Mouse (Mus musculus) C2C12 (cell line): Measurements from ENCODE around the gene Hsd11b2. TPM values are rescaled to one million over a fixed set of nuclear protein-coding genes. Genes with fewer than 3 reads are reported as not detected.

Experiments
- H3K27me3 ChIP-seq: one replicate; pipeline ENCODE4 v1.6.1; 2011; ENCODE audit not compliant: control insufficient read depth, insufficient read depth, insufficient read length
- H3K36me3 ChIP-seq: one replicate; pipeline ENCODE4 v1.6.1; 2011; ENCODE audit not compliant: control insufficient read depth, insufficient read depth
- H3K4me3 ChIP-seq: one replicate; pipeline ENCODE4 v1.5.1; 2011; ENCODE audit warnings: mild to moderate bottlenecking, control low read depth; ENCODE audit not compliant: poor library complexity, insufficient read depth, severe bottlenecking
- H3K79me2 ChIP-seq: one replicate; pipeline ENCODE4 v1.6.1; 2011; ENCODE audit not compliant: control insufficient read depth, insufficient read depth
- H3K79me3 ChIP-seq: one replicate; pipeline ENCODE4 v1.6.1; 2011; ENCODE audit warnings: low read depth, control low read depth
- H3ac ChIP-seq: one replicate; pipeline ENCODE3; 2011; ENCODE audit warnings: low read depth; ENCODE audit not compliant: control insufficient read depth, insufficient read length
- CEBPB ChIP-seq: IDR thresholded peaks from one replicate; pipeline ENCODE4 v1.6.1; 2011; ENCODE audit warnings: low read depth, mild to moderate bottlenecking, control low read depth, moderate library complexity
- CTCF ChIP-seq: IDR thresholded peaks from one replicate; pipeline ENCODE4 v1.5.1; 2011; ENCODE audit not compliant: control insufficient read depth, insufficient read depth, insufficient read length
- FOSL1 ChIP-seq: IDR thresholded peaks from one replicate; pipeline ENCODE4 v1.8.0; 2011; ENCODE audit warnings: mild to moderate bottlenecking, low read length; ENCODE audit not compliant: poor library complexity, insufficient read depth, severe bottlenecking
- MAX ChIP-seq: IDR thresholded peaks from one replicate; pipeline ENCODE4 v1.6.1; 2011; ENCODE audit warnings: mild to moderate bottlenecking, control low read depth
- MYOD1 ChIP-seq: IDR thresholded peaks from one replicate; pipeline ENCODE4 v1.6.1; 2011; ENCODE audit warnings: low read depth; ENCODE audit not compliant: control insufficient read depth, insufficient read length
- MYOG ChIP-seq: IDR thresholded peaks from one replicate; pipeline ENCODE4 v1.6.1; 2011; ENCODE audit not compliant: control insufficient read depth, insufficient read length; ENCODE audit errors: extremely low read depth
- USF1 ChIP-seq: IDR thresholded peaks from one replicate; pipeline ENCODE4 v1.6.1; 2011; ENCODE audit warnings: low read depth, mild to moderate bottlenecking, control low read depth, moderate library complexity
- polyA plus RNA-seq: library from polyadenylated mRNA; unstranded; fragments of >200 nt; fragmentation: generic; extraction: Trizol; gene quantifications from one replicate; pipeline ENCODE4 v1.2.1, GENCODE M21; 2012; ENCODE audit warnings: missing spikeins

The Hsd11b2 gene
- polyA plus RNA-seq, 1 experiment: 0.11 TPM

- no peaks in the 10 kb centered on the region for H3K36me3 ChIP-seq
- H3K4me3 ChIP-seq: no peak overlapping the region
- peaks cover 2% of the 10 kb centered on the region for H3K79me3 ChIP-seq
- H3K27me3 ChIP-seq: no peaks in the 10 kb centered on the region
- peaks cover 24% of the 10 kb centered on the region for H3K79me2 ChIP-seq
- TF ChIP-seq MAX (no peak), CTCF (no peak), MYOD1 (no peak), FOSL1 (no peak), MYOG (no peak), CEBPB (no peak), USF1 (no peak)
- H3ac ChIP-seq: no peak overlapping the region
Measured at GRCm38 (mm10) chr8:105494566-105494965, 24.0 kb upstream of the Hsd11b2 start.

- Histone ChIP-seq H3K27me3 (no peaks in the 10 kb centered on the region), H3K36me3 (no peaks in the 10 kb centered on the region), H3K79me2 (peaks cover 24% of the 10 kb centered on the region), H3K79me3 (peaks cover 2% of the 10 kb centered on the region), H3ac (peak overlapping the region; percentile 93), H3K4me3 (peak overlapping the region; percentile 82)
- no peak for TF ChIP-seq FOSL1
- TF ChIP-seq USF1: peak; percentile 53
Measured at GRCm38 (mm10) chr8:105495350-105496302, 22.9 kb upstream of the Hsd11b2 start.

- H3K79me2 ChIP-seq: peaks cover 24% of the 10 kb centered on the region
- no peaks in the 10 kb centered on the region for H3K36me3 ChIP-seq
Measured at GRCm38 (mm10) chr8:105496439-105497180, 21.9 kb upstream of the Hsd11b2 start, which contains the start of gene Zdhhc1. Gene Zdhhc1 (minus strand): TSS chr8:105496902.

GRCm38 (mm10) chr8:105499787-105500186 lies 18.8 kb upstream of the Hsd11b2 start:
- Histone ChIP-seq H3K27me3 (no peaks in the 10 kb centered on the region), H3K4me3 (no peak overlapping the region), H3K79me2 (peaks cover 19% of the 10 kb centered on the region), H3K36me3 (no peaks in the 10 kb centered on the region), H3K79me3 (peaks cover 2% of the 10 kb centered on the region), H3ac (no peak overlapping the region)
- TF ChIP-seq MYOD1 (no peak), USF1 (no peak), CTCF (no peak), MYOG (no peak), MAX (no peak), FOSL1 (no peak), CEBPB (no peak)

More at GRCm38 (mm10) chr8:105496439-105497180, 21.9 kb upstream of the Hsd11b2 start, which contains the start of gene Zdhhc1:
- TF ChIP-seq CTCF (peak; percentile 93), USF1 (peak; percentile 69), FOSL1 (no peak), MYOG (no peak)
- no peaks in the 10 kb centered on the region for H3K27me3 ChIP-seq
- H3K79me3 ChIP-seq: peaks cover 2% of the 10 kb centered on the region
- H3K4me3 ChIP-seq: peak within 1 kb of the TSS; percentile 82
- peak within 1 kb of the TSS; percentile 93 for H3ac ChIP-seq

GRCm38 (mm10) chr8:105504617-105505016 lies 13.9 kb upstream of the Hsd11b2 start:
- no peaks in the 10 kb centered on the region for H3K36me3 ChIP-seq
- TF ChIP-seq USF1 (no peak), MAX (no peak), MYOD1 (no peak), CTCF (no peak), FOSL1 (no peak), CEBPB (peak; percentile 89)
- H3K79me3 ChIP-seq: no peaks in the 10 kb centered on the region
- H3K27me3 ChIP-seq: no peaks in the 10 kb centered on the region
- H3K79me2 ChIP-seq: no peaks in the 10 kb centered on the region
- no peak overlapping the region for H3ac ChIP-seq
- H3K4me3 ChIP-seq: no peak overlapping the region
